Mouse (Mus musculus): ENCODE measurements around the gene Slc38a3. TPM values are rescaled to one million over a fixed set of nuclear protein-coding genes. Genes with fewer than 3 reads are reported as not detected.
"Not testable (repeated sequence)": the region's sequence is repeated elsewhere in the genome, so short reads cannot be mapped to it uniquely, and the experiment has no call there.

Gene Slc38a3
- polyA plus RNA-seq, 1 experiment from 2014 or later = 5.3 TPM

DNA sequence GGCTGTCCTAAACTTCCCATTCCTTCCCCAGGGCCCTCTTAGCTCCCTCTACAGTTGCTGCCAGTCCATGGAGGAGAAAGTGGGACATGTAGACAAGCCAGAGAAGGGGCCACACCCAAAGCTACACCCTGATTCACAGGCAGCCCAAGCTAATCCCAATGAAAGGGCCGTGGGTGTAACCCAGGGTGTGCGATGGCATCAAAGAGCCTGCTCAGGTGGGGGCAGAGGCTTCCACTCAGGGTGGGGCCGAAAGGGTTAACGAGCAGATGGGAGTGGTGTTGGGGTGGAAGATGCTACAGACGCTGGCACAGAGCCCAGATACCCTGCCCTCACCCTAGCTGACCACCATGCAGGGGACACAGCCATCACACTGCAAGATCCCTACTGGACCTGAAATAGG is 23.5 kb upstream of the Slc38a3 start:
- Histone ChIP-seq H3K4me3 (no peak overlapping the region), H3K9me3 (no peaks in the 10 kb centered on the region), H3K9ac (no peak overlapping the region), H3K27ac (no peak overlapping the region), H3K4me2 (replicated peaks) (no peak overlapping the region), H3K27me3 (no peaks in the 10 kb centered on the region), H3K4me1 (peaks cover 27% of the 10 kb centered on the region), H3K36me3 (peaks cover 90% of the 10 kb centered on the region)
- 73% methylated on average over 5 of the region's 5 CpGs for whole genome bisulfite sequencing
- ATAC-seq (ENCODE audit: low FRiP score, low read depth) = no peak

DNA sequence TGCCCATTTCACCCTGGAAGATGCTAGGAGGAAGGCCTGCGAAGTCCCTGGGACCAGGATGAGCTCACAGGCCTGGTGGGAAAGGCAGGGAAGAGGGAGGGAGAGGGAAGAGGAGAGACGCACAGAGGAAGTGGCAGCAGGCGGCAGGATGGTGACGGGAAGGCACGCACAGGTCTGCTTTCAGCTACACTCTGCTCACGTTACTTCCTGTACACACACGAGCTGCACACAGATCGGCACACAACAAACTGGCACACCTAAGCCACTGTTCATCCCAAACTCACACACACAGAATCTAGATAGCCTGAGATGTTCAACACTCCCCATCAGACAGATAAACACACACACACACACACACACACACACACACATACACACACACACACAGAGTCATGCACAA is 21.1 kb upstream of the Slc38a3 start:
- ATAC-seq (ENCODE audit: low FRiP score, low read depth) = no peak
- Histone ChIP-seq H3K27ac (no peak overlapping the region), H3K4me1 (peaks cover 9% of the 10 kb centered on the region; the same call in 1 of the 2 replicates), H3K4me2 (replicated peaks) (no peak overlapping the region), H3K36me3 (peaks cover 96% of the 10 kb centered on the region), H3K27me3 (no peaks in the 10 kb centered on the region), H3K9me3 (no peaks in the 10 kb centered on the region), H3K4me3 (no peak overlapping the region), H3K9ac (no peak overlapping the region)
- WGBS = 73% methylated on average over 8 of the region's 8 CpGs

DNA sequence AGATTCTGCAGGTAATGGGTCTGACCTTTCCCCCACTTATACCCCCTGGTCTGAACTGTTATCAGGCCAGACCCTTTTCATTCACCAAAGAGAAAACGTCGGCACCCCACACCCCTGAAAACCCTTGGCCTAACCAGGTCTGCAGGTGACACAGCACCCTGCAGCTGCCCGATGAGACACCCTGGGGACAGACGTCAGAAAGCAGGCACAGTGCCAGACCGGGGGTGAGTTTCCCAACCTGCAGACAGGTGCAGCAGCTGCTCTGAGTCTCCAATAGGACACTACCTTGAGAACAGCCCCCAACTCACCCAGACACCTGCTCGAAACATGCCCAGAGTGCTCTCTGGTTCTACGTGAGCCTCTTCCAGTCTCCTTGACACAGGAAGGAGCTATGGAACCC is 19.6 kb upstream of the Slc38a3 start:
- peaks cover 98% of the 10 kb centered on the region for H3K36me3 ChIP-seq
- ATAC-seq (ENCODE audit: low FRiP score, low read depth) = no peak
- no peaks in the 10 kb centered on the region for H3K9me3 ChIP-seq

DNA sequence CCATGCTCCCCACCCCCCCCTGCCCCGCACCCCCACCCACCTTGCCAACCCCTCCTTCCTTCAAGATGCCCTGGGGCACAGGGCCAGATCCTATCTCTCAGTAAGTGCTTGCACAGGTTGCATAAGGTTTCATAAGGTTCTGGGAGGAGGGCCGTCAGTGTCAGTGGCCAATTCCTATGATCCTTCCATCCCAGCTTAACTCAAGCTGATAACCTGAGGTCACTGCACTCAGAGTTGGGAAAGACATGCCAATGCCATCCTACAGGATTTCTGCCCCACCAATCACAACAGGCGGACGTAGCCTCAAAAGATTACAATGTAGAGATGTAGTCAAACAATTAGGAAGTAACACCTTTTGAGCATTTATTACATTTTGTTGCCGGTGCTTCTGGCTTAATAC is 19.1 kb upstream of the Slc38a3 start:
- no peak overlapping the region for H3K4me3 ChIP-seq
- H3K4me2 ChIP-seq (replicated peaks) = no peak overlapping the region
- ATAC-seq (ENCODE audit: low FRiP score, low read depth) = no peak
- no peaks in the 10 kb centered on the region for H3K9me3 ChIP-seq
- 86% methylated on average over 5 of the region's 5 CpGs for WGBS
- peaks cover 99% of the 10 kb centered on the region for H3K36me3 ChIP-seq
- no peaks in the 10 kb centered on the region for H3K27me3 ChIP-seq
- H3K4me1 ChIP-seq = peaks cover under 1% of the 10 kb centered on the region; the same call in 1 of the 2 replicates
- no peak overlapping the region for H3K9ac ChIP-seq
- H3K27ac ChIP-seq = no peak overlapping the region

More for the DNA sequence above, 19.6 kb upstream of the Slc38a3 start:
- no peak overlapping the region for H3K9ac ChIP-seq
- peaks cover 3% of the 10 kb centered on the region; the same call in 1 of the 2 replicates for H3K4me1 ChIP-seq
- H3K27ac ChIP-seq = no peak overlapping the region
- no peak overlapping the region for H3K4me3 ChIP-seq
- H3K27me3 ChIP-seq = no peaks in the 10 kb centered on the region
- WGBS = 72% methylated on average over 7 of the region's 7 CpGs
- no peak overlapping the region for H3K4me2 ChIP-seq (replicated peaks)

DNA sequence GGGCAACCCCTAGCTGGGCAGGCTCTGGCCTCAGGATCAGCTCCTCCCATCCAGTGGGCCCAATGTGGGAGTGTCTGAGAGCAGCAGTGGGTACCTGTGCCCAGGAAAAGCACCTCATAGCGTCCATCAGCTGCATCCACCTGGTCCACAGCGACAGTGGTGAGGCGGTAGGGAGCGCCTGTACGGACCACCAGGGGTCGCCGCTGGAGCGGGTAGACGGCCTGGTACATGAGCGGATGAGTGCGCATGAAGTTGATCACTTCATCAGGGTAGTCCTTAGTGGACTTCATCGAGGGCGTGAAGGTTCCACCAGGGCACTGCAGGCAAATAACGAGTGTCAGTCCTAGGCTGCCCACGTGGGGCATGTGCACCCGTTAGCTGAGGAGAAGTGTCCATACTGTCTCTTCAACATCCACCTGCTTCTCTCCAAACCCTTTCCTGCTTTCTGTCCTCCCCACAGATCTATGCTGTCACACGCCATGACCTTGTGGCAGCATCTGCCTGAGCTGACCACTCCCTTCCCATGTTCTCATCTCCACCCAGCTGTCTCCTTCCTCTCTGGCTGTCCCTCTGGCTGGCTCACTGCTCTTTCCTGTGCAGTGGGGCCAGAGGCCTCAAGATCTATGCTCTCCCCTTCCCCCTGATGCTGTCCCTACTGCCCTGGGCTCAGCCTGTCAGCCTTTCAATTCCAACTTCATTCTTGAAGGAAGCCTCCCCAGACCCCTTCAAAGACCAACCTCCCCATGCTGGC is 16.1 kb upstream of the Slc38a3 start:
- H3K36me3 ChIP-seq = peaks cover 87% of the 10 kb centered on the region
- no peaks in the 10 kb centered on the region for H3K27me3 ChIP-seq
- ATAC-seq (ENCODE audit: low FRiP score, low read depth) = peak; percentile 63; the same call in 1 of the 2 replicates
- no peak overlapping the region; the same call in 1 of the 2 replicates for H3K27ac ChIP-seq
- no peak overlapping the region for H3K9ac ChIP-seq
- H3K9me3 ChIP-seq = no peaks in the 10 kb centered on the region
- 33% methylated on average over 17 of the region's 17 CpGs for WGBS
- no peak overlapping the region for H3K4me3 ChIP-seq
- H3K4me1 ChIP-seq = no peaks in the 10 kb centered on the region
- no peak overlapping the region for H3K4me2 ChIP-seq (replicated peaks)

DNA sequence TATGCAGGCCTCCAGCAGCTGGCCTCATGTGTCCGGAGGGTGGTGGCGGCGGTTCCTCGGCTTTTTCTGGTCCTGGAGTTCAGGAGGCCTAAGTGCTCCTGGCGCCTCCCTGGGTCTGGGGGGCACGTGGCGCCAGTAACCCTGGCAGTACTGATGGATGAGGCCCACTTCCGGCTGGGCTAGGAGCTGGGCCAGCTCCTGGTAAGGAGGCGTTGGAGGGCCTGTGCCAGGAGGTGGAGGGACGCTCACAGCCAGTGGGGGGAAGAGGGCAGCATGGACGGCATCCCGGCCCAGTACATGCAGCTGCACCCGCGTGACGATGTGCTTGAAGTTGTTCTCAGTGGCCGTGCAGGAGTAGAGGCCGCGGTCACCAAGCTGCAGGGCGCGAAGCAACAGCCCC is 13.1 kb upstream of the Slc38a3 start:
- no peak overlapping the region for H3K27ac ChIP-seq
- no peak overlapping the region for H3K4me2 ChIP-seq (replicated peaks)
- H3K27me3 ChIP-seq = peaks cover 4% of the 10 kb centered on the region
- 84% methylated on average over 20 of the region's 20 CpGs for WGBS
- H3K9ac ChIP-seq = no peak overlapping the region
- no peaks in the 10 kb centered on the region; the same call in 1 of the 2 replicates for H3K4me1 ChIP-seq
- ATAC-seq (ENCODE audit: low FRiP score, low read depth) = no peak
- no peak overlapping the region for H3K4me3 ChIP-seq
- no peaks in the 10 kb centered on the region for H3K9me3 ChIP-seq
- H3K36me3 ChIP-seq = peaks cover 57% of the 10 kb centered on the region

DNA sequence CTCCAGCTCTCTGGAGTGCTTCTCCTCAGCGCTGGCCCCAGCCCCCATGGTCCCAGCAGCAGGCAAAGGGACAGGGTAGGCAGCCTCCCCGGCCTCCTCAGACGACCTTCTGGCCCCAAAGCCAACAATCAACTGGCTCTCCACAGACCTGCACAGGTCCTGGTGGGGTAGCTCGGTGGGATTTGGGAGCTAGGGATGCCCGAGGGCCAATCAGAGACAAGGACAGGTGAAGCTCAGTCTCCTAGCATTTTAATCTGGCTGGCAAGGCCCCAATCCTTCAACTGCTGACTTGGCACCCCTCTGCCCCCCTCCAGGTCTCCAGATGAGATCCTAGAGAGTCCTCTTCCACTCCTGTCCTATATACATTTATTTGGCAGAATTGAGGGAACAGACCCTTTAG is 10.2 kb upstream of the Slc38a3 start, which contains the start of gene Gnat1:
TSS of gene Gnat1 (minus strand) at position 212 of the 400 bp plus-strand sequence.
- Histone ChIP-seq H3K9ac (no peak within 1 kb of the TSS), H3K36me3 (peaks cover 29% of the 10 kb centered on the region), H3K4me2 (replicated peaks) (no peak within 1 kb of the TSS), H3K4me3 (no peak within 1 kb of the TSS), H3K4me1 (peaks cover 19% of the 10 kb centered on the region), H3K27me3 (peaks cover 33% of the 10 kb centered on the region), H3K9me3 (no peaks in the 10 kb centered on the region), H3K27ac (no peak within 1 kb of the TSS)
- 39% methylated on average over 5 of the region's 5 CpGs for WGBS
- ATAC-seq (ENCODE audit: low FRiP score, low read depth) = no peak

DNA sequence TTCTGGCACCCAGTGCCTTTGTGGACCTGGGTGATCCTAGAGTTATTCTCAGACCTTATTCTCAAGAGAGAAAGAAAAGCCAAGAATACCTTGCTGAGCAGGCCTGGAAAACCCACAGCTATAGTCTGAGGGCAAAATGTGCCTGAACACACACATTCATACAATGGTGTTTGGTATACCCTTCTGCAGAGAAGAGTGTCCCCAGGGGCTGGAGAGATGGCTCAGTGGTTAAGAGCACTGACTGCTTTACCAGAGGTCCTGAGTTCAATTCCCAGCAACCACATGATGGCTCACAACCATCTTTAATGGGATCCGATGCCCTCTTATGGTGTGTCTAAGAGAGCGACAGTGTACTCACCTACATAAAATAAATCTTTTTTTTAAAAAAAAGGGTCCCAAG is 9.5 kb upstream of the Slc38a3 start:
- peaks cover 40% of the 10 kb centered on the region for H3K27me3 ChIP-seq

DNA sequence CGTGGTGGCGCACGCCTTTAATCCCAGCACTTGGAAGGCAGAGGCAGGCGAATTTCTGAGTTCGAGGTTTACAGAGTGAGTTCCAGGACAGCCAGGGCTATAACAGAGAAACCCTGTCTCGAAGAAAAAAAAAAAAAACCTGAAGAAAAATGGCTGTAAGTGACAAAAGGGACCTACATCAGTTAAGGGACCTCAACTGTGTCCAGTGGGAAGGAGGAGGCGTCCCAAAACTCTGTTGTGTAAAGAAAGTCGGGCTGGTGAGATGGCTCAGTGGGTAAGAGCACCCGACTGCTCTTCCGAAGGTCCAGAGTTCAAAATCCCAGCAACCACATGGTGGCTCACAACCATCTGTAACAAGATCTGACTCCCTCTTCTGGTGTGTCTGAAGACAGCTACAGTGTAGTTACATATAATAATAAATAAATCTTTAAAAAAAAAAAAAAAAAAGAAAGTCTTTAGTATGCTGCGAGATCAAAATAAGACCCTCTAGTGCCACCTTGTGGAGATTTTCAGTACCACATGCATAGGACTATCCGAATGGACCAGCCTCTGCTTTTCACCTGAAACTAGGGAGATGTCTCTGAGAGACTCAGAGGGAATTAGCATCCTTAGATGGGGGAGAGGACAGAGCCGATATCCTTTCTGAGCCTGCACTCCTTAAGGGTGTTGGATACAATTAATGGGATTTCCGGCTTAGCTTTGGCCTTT is 8.6 kb upstream of the Slc38a3 start:
- not testable (repeated sequence) for H3K9ac ChIP-seq; H3K9me3 ChIP-seq; H3K27ac ChIP-seq; H3K4me2 ChIP-seq (replicated peaks); ATAC-seq (ENCODE audit: low FRiP score, low read depth); H3K4me3 ChIP-seq
- WGBS = 38% methylated on average over 14 of the region's 14 CpGs
- H3K4me1 ChIP-seq = peaks cover 19% of the 10 kb centered on the region
- peaks cover 42% of the 10 kb centered on the region for H3K27me3 ChIP-seq
- H3K36me3 ChIP-seq = peaks cover 14% of the 10 kb centered on the region

More for the DNA sequence above, 9.5 kb upstream of the Slc38a3 start:
- Histone ChIP-seq H3K4me1 (peaks cover 19% of the 10 kb centered on the region), H3K4me3 (no peak overlapping the region), H3K4me2 (replicated peaks) (no peak overlapping the region), H3K36me3 (peaks cover 23% of the 10 kb centered on the region), H3K9me3 (no peaks in the 10 kb centered on the region), H3K9ac (no peak overlapping the region), H3K27ac (no peak overlapping the region)
- 91% methylated on average over 2 of the region's 2 CpGs for WGBS
- ATAC-seq (ENCODE audit: low FRiP score, low read depth) = no peak

DNA sequence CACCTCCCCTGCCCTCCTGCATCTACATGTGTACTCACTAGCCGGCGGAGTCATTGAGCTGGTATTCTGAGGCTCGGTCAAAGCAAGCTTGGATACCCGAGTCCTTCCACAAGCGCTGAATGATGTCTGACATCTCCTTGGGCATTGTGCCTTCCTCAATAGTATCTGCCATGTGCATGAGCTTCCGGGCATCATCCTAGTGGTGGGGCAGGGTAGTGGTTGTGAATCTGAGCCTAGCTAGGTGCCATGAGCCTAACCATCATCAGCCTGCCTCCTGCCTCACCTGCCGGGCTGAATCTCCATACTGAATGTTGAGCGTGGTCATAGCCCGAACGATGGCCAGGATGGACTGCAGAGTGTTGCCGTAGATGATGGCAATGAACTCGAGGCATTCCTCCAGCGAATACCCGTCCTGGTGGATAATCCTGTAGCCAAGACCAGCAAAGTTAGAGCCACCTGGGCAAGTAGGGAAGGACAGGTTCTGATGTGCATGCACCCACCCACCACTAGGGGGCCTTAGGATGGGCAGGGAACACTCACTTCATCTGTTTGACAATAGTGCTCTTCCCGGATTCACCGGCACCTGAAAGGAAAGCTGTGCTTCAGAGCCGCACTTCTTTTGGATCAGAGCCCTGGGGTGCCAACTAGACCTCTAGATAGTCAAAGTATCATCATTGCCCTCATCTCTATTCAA is 7.9 kb upstream of the Slc38a3 start:
- no peaks in the 10 kb centered on the region for H3K9me3 ChIP-seq
- peaks cover 7% of the 10 kb centered on the region for H3K36me3 ChIP-seq
- H3K4me2 ChIP-seq (replicated peaks) = peak overlapping the region; percentile 73; the same call in 1 of the 2 replicates
- WGBS = 25% methylated on average over 17 of the region's 17 CpGs
- H3K27me3 ChIP-seq = peaks cover 42% of the 10 kb centered on the region
- no peak overlapping the region for H3K4me3 ChIP-seq
- H3K9ac ChIP-seq = no peak overlapping the region
- ATAC-seq (ENCODE audit: low FRiP score, low read depth) = no peak
- peaks cover 19% of the 10 kb centered on the region for H3K4me1 ChIP-seq
- H3K27ac ChIP-seq = no peak overlapping the region

DNA sequence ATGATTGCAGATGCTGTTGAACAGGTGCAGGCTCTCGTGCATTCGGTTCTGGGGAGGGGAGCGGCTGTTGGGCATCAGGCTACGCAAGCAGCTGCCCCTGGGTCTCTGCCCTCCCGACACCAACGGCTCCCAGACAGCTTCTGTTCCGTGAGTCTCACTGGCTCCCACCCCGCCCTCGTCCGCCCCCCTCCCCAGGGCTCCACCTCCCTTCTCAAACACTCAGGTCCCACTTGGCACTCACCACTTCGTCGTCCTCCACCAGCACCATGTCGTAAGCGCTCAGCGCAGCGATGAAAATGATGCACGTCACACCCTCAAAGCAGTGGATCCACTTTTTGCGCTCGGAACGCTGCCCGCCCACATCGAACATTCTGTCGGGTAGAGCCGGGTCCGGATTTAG is 7.0 kb upstream of the Slc38a3 start:
- under 1% methylated on average over 25 of the region's 25 CpGs for WGBS
- Histone ChIP-seq H3K4me1 (peaks cover 19% of the 10 kb centered on the region), H3K9me3 (no peaks in the 10 kb centered on the region), H3K9ac (peak overlapping the region; percentile 53; the same call in 1 of the 2 replicates), H3K4me2 (replicated peaks) (peak overlapping the region; percentile 73), H3K27me3 (peaks cover 42% of the 10 kb centered on the region), H3K27ac (no peak overlapping the region), H3K36me3 (no peaks in the 10 kb centered on the region), H3K4me3 (peak overlapping the region; percentile 39)
- ATAC-seq (ENCODE audit: low FRiP score, low read depth) = peak; percentile 13
